Mouse (Mus musculus): Measurements from ENCODE around the gene Abo. TPM values are rescaled to one million over a fixed set of nuclear protein-coding genes. Genes with fewer than 3 reads are reported as not detected.
"Not testable (repeated sequence)": the region's sequence is repeated elsewhere in the genome, so short reads cannot be mapped to it uniquely, and the experiment has no call there.

Abo gene
- total RNA-seq, 2 experiments from 2014 or later = not detected

- intact Hi-C loops (cut with DNase I; ENCODE audit: low total_unique reads); DNase-seq: not testable (repeated sequence)
Measured at GRCm38 (mm10) chr2:26885541-26885940, 20.8 kb upstream of the Abo start.

GRCm38 (mm10) chr2:26878571-26878970, 13.8 kb upstream of the Abo start:
- intact Hi-C loops (cut with DNase I; ENCODE audit: low total_unique reads) = no loop called here
- no peak for DNase-seq

- DNase-seq = no peak
- intact Hi-C loops (cut with DNase I; ENCODE audit: low total_unique reads) = no loop called here
Measured at GRCm38 (mm10) chr2:26870666-26871065, 5.9 kb upstream of the Abo start.

- intact Hi-C loops (cut with DNase I; ENCODE audit: low total_unique reads) = no loop called here
- no peak for DNase-seq
Measured at GRCm38 (mm10) chr2:26862856-26863255, 1.9 kb downstream of the Abo start.

GRCm38 (mm10) chr2:26847706-26848105, 17.1 kb downstream of the Abo start:
- no peak for DNase-seq
- intact Hi-C loops (cut with DNase I; ENCODE audit: low total_unique reads) = loop anchor here (5.0 kb wide), 1 partner anchor 190 kb away; no protein-coding TSS in a partner anchor

- intact Hi-C loops (cut with DNase I; ENCODE audit: low total_unique reads) = no loop called here
- DNase-seq = no peak
Measured at GRCm38 (mm10) chr2:26832478-26832877, 32.3 kb downstream of the Abo start.

GRCm38 (mm10) chr2:26828047-26828446, 36.7 kb downstream of the Abo start:
- DNase-seq = no peak
- intact Hi-C loops (cut with DNase I; ENCODE audit: low total_unique reads) = no loop called here

- no peak for DNase-seq
- intact Hi-C loops (cut with DNase I; ENCODE audit: low total_unique reads) = no loop called here
Measured at GRCm38 (mm10) chr2:26827261-26827975, 37.4 kb downstream of the Abo start.

Other genes with a start within 250 kb of the Abo start
- gene Fam69b, start 236.5 kb downstream of the Abo start, total RNA-seq (2021) = 1 to 10 TPM; 1.4 to 3.1 TPM
- gene Lcn4, start 193.7 kb downstream of the Abo start, total RNA-seq (2021) = not detected
- 10 to 100 TPM; 11.9 to 13.3 TPM for gene Surf6, start 37.9 kb upstream of the Abo start, total RNA-seq (2021)
- 10 to 100 TPM; 19.2 to 19.7 TPM for gene Med22, start 45.7 kb upstream of the Abo start, total RNA-seq (2021)
- gene Rpl7a, start 45.8 kb upstream of the Abo start, total RNA-seq (2021) = 100 to 1,000 TPM; 309 to 346 TPM
- gene Surf2, start 51.4 kb upstream of the Abo start, total RNA-seq (2021) = 10 to 100 TPM; 15.3 to 17.2 TPM
- gene Surf1, start 51.6 kb upstream of the Abo start, total RNA-seq (2021) = 10 to 100 TPM; 35.0 to 37.8 TPM
- 10 to 100 TPM; 84.4 to 85.1 TPM for gene Surf4, start 68.9 kb upstream of the Abo start, total RNA-seq (2021)
- gene Stkld1, start 69.1 kb upstream of the Abo start, total RNA-seq (2021) = not detected
- gene Rexo4, start 99.4 kb upstream of the Abo start, total RNA-seq (2021) = 10 to 100 TPM; 13.3 to 16.2 TPM
- not detected for gene Adamts13, start 108.4 kb upstream of the Abo start, total RNA-seq (2021)
- 10 to 100 TPM; 21.2 to 21.4 TPM for gene Cacfd1, start 144.9 kb upstream of the Abo start, total RNA-seq (2021)
- under 1 TPM; 0.11 to 0.62 TPM for gene Slc2a6, start 163.0 kb upstream of the Abo start, total RNA-seq (2021)
- gene Mymk, start 207.2 kb upstream of the Abo start, total RNA-seq (2021) = 10 to 100 TPM; 30.5 to 36.4 TPM
- gene Adamtsl2, start 214.4 kb upstream of the Abo start, total RNA-seq (2021) = 10 to 100 TPM in 1 of 2 experiments, 1 to 10 TPM in 1; 6.3 to 10.5 TPM

Data from gastrocnemius, postnatal 14 days (tissue).